Mouse (Mus musculus) heart, postnatal 36 days (tissue): ENCODE measurements at regions not wholly inside any gene's neighbourhood (a gene's known extent, or its start where the extent isn't known, plus 50 kb on each side); places are given as distances from the start of the nearest gene placed in this dataset.

ENCODE experiments used
- DNase-seq, 2 experiments: peaks; one replicate each; pipeline ENCODE4 v3.0.0; 2021 to 2022
- intact Hi-C: fragments of 180-260 bp; cut with DNase I; formaldehyde crosslinking; loops from one replicate; pipeline ENCODE4 v1.15.1; 2025

DNA sequence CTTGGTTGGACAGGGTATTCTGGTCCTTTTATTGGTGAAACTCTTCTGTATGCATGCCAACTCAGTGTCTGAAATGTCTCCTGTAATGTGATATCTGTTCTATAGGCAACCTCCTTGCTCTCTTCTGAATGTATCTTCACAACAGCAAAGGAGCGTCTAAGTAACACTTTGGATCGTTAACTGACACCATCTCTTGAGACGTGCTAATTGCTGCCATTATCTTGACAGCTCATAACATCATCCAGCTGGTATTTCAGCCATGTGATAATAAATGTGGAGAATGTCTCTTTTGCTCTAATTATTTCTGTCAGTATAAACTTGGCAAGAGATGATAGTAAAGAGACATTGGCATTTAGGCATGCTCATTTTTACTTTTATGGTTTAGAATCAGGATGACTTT is 68.8 kb upstream of the Col8a1 start:
- DNase-seq: no peak
- intact Hi-C loops: no loop called here

DNA sequence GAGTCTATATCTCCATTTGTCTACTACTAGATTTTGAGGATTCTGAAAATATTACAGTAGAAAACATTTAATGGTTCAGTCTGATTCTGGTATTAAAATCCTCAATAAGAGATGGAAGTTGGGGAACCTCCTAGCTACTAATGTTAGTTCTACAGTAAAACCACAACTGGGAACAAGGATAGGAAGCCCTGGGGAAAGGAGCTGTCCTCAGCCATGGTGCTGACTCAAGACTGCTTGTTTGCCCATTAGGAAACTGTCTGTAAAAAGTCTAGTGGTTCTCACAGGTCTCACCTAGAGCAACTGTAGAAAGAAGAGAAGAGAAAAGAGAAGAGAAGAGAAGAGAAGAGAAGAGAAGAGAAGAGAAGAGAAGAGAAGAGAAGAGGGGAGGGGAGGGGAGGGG is 90.9 kb upstream of the Col8a1 start:
- DNase-seq: no peak
- intact Hi-C loops: loop anchor here (10.0 kb wide), 1 partner anchor 439 kb away; no protein-coding TSS in a partner anchor

DNA sequence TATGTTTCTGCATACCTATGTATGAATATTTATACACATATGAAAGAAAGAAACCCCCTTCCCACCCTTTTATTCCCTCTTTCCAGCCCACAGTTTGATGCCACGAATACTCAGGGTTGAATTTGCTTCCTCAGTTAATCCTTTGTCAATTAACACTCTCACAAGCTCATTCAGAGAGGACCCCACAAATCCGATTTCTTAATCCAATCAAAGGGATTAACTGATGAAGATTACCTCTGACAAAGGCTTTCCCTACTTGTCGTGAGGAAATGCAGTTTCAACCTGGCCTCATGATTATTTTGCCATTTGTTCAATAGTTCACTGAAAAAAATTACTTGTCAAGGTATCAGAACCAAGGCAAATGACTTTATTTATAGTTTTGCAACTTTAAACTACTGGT is 91.8 kb upstream of the Col8a1 start:
- no peak for DNase-seq
- intact Hi-C loops: loop anchor here (10.0 kb wide), 1 partner anchor 438 kb away; no protein-coding TSS in a partner anchor

DNA sequence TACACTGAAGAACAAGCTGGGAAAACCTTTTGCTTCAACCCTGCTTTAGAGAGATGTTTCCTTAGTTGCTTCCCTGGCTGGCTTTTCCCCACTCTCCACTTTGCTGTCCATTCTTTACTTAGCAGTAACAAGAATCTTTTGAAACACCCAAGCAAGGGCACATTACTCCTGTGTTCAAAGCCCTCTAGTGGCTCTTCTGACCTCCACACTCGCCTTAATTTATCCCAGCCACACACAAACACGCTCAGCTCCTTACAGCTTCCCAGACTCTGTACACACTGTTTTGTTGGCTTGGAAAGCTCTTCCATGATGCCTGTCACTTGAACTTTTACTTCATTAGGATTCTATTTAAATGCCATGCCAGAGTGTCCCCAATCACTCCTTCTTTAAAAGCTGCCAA is 97.3 kb upstream of the Col8a1 start:
- no peak for DNase-seq
- intact Hi-C loops: loop anchor here (5.0 kb wide), 2 partner anchors 75 to 210 kb away; no protein-coding TSS in a partner anchor

DNA sequence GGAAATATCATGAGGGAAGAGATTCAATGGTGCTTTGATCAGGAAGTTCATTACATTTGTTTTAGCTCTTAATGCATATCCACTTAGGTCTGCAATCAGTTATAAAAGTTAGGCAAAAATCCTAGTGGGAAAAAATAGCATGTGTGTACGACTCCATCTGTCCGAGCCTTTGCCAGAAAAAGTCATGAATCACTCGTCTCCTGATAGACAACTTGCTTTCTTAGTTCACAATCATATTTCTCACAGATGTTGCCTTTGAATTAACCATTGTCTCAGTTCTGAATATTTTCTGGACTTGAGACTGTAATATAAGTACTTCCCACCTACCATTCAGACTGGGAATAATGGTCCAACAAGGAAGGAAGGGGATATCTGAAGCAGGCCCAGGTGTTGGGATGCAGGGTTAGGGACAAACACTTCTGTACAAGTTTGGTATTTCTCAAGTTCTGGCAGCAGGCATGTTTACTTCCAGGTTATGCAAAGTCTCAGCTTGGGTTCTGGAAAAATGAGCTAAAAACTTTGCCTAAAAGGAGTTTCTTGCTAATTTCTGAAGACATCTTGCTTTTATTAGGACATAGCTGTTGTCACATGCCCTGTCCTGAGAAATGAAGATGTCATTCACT is 98.4 kb upstream of the Col8a1 start:
- DNase-seq: no peak
- intact Hi-C loops: loop anchor here (5.0 kb wide), 2 partner anchors 74 to 211 kb away; no protein-coding TSS in a partner anchor

DNA sequence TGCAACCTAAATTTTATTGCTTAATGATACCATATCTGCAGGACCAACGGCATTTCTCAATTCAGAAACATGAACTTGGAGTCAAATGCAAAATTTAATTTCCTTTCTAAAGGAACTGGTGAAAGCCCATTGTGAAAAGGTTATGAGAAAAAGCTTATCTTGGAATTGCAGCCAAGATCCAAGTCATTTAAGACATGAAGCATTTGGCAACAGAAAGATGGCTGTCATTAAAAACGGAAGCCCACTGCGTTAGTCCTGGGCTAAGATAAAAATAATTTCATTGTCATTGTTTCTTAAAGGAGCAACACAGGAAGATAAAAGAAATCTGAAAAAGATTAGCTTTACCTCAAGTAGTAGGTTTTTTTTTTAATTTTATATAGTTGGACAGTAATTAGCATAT is 99.2 kb upstream of the Col8a1 start:
- no peak for DNase-seq
- intact Hi-C loops: loop anchor here (5.0 kb wide), 2 partner anchors 74 to 211 kb away; no protein-coding TSS in a partner anchor

DNA sequence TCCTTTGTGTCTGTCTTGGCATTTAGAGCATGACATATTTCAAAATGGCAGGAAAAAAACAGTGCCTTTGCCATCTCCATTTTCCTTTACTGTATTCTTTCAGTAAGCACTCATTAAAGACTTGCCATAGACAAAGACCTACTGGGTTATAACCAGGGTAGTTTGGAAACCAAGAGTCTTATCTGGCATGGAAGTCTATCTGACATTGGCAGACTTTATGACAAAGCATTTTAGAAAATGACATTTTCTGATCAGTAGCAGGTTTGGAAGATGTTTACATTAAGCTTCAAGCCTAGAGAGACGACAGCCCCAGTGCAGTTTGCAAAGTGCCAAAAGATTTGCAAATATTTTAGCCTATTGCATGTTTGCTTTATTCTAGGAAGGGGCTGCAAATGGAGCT is 102.5 kb upstream of the Col8a1 start:
- intact Hi-C loops: no loop called here
- DNase-seq: no peak

DNA sequence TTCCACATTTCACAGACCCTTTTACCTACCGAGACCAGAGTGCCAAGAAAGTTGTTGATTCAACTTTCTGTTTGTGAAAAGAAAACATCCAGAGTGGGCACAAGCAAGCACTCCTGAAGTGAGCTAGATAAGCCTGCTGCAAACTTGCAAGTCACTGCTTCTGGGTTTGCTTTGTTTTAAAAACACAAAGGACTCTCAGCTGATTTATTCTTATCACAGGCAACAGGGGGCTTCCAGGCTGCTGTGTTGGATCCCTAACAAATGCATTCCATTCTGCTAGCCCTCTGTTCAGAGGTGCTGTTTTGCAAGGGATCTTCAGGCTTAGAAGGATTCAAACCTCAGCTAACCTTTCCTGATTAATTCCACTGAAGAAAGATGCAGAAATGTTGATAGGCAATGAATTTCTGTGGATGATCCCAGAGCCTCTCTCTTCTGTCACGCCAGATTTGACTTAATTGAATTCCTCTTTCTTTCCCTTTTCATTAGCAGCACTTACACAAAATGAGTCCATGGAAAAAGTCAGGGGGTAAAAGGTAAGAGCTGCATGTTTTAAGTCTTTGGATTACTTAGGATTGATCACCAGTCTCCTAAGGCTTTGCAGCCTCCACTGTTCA is 103.7 kb upstream of the Col8a1 start:
- intact Hi-C loops: no loop called here
- DNase-seq: no peak

DNA sequence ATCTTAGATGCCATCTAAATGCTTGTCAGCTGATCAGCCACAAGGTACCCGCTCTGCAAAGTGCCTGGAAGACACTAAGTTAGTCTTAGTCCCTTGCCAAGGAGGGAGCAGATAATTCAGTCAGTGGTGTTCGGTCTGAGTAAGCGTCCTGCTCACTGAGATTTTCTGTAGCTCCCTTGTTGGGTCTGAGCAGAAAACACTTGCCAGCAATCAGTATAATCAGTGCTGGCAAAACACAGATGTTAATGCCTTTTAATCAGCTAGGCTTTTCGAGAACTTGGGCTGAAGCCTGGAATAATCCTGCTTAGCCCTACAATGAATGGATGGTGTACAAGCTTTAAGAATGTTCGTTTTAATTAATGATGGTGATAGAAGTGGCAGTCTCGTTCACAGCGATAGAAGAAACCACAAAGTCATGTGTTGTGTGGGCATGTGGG is 104.2 kb upstream of the Col8a1 start:
- DNase-seq: no peak
- intact Hi-C loops: no loop called here

DNA sequence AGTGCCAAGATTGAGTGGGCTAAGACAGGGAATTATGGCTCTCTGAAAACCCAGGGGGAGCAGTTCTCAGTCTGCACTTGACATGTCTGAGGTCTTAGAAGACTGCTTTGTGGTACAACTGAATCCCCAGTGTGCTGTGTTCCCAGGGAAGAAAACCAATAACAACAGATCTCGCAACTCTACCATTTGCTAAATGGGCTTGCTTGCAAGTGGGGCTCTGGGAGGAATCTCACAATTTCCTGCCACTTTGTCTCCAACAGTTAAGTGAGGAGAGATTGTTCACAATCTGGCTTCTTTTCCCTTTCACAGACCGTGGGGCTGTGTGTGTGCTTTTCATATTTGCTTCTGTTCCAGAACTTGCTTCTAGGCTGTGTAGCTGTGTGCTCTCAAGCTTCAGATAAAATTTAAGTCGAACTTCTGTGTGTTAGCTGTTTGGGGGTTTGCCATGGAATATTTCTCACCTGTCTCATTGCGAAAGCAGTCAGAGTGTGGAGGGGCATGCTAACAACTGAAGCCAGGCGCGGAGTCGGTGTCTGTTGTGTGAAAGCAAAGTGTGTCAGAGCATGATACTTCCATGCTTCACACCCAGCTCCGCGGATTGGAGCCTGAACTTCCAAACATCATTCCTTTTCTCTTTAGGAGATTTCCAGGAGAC is 108.8 kb upstream of the Col8a1 start:
- no peak for DNase-seq
- intact Hi-C loops: no loop called here

DNA sequence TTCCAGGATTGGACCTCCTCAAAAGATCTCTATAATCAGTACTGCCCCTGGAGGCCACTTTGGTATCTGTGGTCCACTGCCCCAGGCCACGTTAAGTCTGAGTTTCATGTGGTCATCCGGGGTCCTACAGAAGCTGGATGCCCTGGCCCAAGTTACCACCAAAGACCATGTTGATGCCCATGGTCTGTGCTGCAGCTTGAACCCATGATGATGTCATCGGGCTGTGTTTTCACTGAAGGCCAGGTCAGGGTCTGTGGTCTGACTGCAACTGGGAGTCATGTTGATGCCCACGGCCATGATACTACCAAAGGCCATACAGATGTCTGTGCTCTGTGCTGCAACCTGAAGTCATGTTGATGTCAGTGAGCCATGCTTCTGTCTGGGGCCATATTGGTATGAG is 122.3 kb upstream of the Col8a1 start:
- intact Hi-C loops: no loop called here
- no peak for DNase-seq

DNA sequence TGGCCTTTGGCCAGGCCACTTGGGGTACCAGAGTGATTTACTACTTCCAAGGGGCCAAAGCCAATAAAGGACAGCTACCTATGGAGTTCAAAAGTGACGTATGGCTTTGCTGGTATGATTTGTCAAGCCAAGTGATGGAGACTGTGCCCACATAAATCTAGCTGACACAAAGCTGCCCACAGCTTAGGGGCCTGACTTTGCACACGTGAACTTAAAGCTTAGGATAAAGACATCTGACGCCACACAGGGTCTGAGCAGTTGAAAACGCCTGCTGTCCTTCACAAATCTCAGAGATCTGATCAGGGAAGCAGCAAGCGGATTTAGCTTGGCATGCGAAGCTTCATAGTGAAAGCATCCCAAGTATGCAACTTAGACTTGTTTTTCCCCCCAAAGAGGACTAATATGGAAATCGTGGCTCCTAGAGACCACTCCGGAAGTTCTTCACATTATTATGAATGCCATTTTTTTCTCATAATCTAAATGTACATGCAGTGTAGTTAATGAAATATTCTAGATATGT is 127.1 kb upstream of the Col8a1 start:
- no peak for DNase-seq
- intact Hi-C loops: no loop called here

DNA sequence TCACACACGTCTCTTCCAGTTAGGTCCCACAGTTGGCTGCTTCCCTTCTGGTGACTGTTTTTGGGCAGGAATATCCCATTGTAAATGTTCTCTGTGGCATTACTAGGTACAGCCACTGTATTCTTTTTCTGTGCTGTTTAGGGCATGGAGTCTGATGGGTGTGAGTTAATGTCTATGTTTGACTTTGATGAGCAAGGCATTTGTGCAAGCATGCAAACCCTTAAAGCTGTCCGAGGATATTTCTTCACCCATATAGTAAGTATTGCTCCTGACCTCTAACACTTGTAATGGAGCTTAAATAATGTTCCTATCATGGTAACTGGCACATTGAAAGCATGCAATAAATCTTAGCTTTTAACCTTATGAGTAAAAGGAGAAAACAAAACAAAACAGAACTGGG is 133.6 kb upstream of the Col8a1 start:
- intact Hi-C loops: no loop called here
- DNase-seq: no peak

DNA sequence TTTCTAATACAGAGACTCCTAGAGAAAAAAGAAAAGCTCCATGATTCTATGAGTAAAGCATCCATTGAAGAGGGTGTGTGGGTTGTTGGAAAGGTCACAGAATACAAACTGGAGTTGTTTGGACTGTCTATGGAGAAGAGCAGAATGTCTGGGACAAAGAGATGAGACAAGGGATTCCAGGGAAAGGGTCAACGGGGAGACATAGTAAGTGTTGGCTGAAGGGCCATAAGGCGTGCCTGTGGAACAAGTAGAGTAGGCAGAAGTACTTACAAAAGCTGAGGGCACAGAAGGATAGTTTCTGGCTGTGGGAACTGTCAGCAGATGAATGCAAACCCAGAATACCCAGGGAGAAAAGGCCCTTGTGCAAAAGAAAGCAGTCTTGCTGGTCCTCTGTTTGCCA is 134.0 kb upstream of the Col8a1 start:
- DNase-seq: no peak
- intact Hi-C loops: no loop called here

DNA sequence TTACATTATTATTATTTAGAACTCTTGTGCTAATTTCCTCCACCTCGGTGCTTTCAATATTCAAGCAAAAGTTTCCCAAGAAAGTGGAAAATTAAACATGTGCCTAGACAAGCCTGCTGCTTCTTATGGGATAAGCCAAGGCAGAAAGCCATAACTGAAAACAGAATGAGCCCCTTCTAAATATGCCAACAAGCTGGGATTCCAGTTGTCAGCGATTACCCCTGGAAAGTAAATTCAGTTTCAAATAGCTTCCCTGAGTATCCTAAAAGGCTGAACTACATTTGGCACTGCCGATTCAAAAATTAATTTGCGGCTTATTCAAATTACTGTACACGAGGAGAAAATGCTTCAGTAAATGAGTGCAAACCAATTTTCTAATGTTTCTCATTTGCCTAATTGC is 135.6 kb upstream of the Col8a1 start:
- intact Hi-C loops: no loop called here
- no peak for DNase-seq

DNA sequence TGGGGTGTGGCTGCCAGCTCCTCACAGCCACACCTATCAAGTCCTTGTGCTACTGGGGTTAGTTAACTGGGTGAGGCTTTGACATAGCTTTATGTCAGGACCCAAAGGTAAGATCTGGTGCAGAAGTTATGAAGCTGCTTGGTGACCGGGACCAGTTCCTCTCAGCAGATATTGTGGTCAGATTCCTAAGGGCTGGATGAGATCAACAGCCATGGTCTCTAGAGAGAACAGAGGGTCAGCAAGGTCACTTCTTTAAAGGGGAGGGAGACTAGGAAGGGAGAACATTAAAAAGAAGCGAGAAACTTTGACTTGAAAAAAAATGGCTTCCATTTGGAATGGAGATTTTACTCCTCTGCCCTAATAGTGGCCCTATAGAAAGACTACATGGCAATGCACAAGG is 138.6 kb upstream of the Col8a1 start:
- DNase-seq: peak; percentile 17 to 34
- intact Hi-C loops: no loop called here

DNA sequence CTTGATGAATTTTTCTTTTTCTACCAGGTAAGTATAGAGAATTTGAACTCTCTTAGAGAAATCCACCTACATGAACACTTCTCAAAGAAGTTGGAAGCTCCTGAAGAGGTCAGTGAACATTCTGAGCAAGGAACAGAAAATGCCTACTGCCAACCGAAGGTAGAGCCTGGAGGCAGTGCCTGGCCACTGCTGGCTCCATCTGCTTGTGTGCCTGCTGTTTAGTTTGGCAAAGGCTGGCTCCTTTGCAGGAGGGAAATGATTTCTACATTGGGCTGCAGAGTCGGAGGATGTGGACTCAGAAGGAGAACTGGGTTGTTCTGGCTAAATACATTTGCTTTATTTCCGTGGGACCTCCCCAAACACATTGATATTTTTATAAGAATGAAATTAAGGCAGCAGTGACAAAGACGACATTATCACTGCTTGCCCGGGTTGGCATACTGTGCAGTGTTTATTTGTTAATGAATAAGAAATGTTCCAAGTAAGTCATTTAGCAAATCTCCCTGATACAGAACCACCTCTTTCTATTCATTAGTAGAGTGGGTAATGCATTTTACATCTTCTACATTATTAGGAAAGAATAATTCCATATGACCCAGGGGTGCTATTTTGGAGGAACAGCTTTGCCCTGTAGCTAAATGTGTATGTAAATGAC is 139.3 kb upstream of the Col8a1 start:
- DNase-seq: no peak

DNA sequence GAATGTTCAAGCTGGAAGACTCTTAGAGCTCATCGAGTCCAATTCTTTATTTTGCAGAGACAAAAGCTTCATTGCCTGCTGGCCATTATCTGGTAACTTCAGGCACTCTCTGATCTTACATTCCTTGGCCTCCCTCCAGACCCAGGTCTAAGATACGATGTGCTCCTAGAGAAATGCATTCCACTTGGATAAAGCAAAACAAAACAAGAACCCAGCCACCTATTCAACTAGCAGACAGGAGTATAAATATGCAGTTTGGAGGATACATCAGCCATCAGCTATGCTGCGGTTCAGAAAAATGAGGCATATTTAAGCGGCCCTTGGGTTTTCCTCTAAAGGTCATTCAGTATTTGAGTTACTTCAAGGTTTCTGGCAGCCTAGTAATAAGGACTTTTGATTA is 146.5 kb upstream of the Col8a1 start:
- intact Hi-C loops: no loop called here

More for the DNA sequence above, 139.3 kb upstream of the Col8a1 start:
- intact Hi-C loops: no loop called here

DNA sequence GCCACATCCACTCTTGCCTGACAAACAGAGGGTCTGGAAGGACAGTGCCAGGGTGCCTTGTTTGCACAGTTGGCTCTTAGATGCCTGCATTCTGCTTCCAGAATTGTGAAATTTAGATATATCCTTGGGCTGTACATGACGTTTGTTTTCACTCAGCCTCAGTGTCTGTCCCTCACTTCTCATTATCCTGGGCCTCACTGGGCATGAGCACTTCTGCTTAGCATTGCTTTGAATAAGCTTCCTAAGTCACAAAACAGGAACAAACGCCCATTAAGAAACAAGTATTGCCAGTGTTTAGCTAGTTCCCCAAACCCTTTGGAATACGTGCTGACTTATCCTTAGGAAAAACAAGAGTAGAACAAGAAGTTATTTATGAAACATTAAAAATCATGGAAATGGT is 148.0 kb upstream of the Col8a1 start:
- DNase-seq: no peak
- intact Hi-C loops: no loop called here

More for the DNA sequence above, 146.5 kb upstream of the Col8a1 start:
- no peak for DNase-seq

DNA sequence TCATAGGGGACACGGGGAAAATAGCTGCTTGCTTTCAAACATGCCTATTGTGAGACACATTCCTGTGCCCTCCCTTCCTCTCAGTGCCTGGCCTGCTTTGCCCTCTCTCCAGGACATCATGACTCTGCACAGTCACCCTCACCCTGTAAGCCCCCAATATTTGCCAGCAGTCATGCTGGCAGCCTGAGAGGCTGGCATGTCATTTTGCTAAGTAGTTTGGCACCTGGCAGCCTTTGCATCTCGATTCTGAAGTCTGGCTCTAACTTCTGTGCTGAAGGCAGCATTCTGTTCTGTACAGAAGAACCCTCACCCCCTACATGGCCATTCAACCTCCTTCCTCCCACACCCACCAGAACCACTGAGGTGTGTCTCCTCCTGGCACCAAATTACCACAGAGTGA is 157.5 kb upstream of the Col8a1 start:
- intact Hi-C loops: no loop called here
- DNase-seq: peak; percentile 15 to 30

DNA sequence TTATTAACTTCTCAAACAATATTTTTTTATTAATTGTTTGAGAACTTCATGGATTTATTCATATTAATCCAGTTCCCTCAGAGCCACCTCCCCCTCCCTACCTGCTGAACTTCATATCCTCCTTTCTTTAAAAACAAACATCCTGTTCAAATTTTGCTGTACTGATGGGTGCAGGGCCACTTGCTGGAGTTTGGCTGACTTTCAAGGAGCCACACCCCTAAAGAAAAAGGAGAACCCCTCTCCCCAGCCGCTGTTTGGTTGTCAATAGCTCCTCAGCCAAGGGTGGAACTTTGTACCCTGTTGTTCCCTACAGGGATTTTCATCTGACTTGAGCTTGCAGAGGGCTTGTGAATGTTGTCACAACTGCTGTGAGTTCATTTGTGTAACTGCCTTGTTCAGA is 160.0 kb upstream of the Col8a1 start:
- no peak for DNase-seq
- intact Hi-C loops: no loop called here
